Mouse (Mus musculus): Measurements from ENCODE around the gene Unc80.

DNA sequence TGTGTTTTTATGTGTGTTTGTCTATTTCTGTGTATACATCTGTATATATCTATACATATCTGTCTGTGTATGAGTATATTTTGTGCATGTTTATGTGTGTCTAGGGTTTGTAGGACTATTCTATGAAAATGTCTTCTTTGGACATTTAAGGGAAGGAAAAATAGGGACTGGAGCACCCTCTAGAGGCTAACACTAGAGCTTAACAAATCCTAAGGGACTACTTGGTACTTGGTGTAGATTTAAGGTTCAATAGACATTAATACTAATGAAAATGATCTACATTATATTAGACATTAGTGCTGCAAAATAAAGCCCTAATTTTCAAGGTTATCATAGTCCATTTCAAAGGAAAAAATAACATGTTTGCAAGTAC is 187.6 kb downstream of the Unc80 start:
- TF ChIP-seq POLR2A (IDR thresholded peaks at IDR 0.05; ENCODE audit: borderline replicate concordance, extremely low read depth, insufficient read depth, insufficient read length, poor library complexity, severe bottlenecking): no peak
- no peak for TF ChIP-seq CTCF (IDR thresholded peaks at IDR 0.05; ENCODE audit: borderline replicate concordance, extremely low read depth, insufficient read depth, insufficient read length)

Measured in brain, embryonic 14.5 days (tissue).